Mouse (Mus musculus) lung, postnatal 14 days (tissue): ENCODE measurements at regions not wholly inside any gene's neighbourhood (a gene's known extent, or its start where the extent isn't known, plus 50 kb on each side); places are given as distances from the start of the nearest gene placed in this dataset.

Source experiments
- DNase-seq: peaks from one replicate; pipeline ENCODE4 v3.0.0; 2021

DNA sequence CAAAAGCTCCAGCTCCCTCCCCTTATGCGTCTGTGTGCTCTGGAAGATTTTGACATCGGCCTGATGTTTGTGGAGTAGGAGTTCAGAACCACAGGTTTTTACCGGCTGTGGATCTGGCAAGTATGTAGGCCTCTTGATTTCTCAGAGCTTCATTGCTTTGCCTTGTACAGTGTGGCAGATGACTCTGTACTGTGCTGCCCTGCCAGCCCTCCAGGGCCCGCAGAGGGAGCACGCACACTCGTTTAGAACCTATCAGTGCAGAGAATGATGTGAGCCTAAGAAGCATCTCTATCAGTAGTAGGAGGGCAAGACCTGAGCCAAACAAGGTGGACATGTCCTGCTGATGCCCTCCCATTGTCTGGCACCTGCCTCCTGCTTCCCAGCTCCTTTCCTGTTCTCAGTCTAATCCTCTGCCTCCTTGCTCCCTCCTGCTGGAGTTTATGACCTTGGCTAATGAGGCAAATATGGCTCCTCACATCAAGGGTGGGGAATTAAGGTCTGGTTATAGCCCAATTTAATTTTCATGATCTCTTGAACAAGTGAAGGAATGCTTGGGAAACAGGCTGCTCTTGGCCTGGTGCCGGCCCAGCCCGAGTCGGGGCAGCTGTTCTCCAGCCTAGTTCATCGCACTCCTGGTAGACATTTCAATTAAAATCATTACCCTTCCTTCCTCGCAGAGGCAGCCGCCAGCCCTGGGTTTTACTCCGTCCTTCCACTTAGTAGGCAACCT is 344.5 kb downstream of the Tmem38b start:
- DNase-seq, result no peak

DNA sequence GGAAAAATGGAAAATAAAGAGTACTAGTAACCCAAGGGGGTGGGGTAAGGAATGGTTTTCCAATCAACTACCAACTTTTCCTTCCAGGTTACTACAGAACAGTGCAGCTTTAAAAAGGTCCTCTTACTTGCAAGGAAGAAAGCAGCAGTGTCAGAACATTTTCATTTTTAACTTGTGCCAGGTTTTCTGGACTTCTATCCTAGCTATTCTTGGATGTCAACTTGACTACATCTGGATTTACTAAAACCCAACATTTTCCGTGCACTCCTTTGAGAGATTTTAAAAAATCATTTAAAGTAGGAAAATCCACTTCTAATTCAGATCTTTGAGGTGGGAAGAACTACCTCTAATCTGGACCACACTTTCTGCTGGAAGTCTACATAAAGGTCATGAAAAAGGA is 358.4 kb downstream of the Tmem38b start:
- DNase-seq, result no peak

- DNase-seq, result no peak
These were observed 369.9 kb downstream of the Tmem38b start for GRCm38 (mm10) chr4:54195734-54196133.

DNA sequence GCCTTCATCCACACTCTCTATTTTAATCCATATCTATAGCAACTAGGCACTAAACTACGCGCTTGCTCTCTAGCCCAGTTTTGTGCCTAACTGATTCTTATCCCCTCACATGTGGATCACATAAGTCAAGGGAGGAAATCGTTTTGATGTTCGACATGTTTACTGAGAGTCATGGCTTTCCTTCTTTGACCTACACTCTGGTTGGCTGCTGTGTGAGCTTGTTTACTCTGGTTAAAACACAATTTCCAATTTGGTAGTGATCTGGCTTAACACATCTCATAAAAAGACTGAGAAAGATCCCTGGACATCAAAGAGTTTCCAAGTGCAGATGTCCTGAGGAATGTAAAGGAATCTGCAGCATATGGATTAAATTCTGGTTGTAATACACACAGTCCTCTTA is 376.6 kb downstream of the Tmem38b start:
- DNase-seq, result no peak

DNA sequence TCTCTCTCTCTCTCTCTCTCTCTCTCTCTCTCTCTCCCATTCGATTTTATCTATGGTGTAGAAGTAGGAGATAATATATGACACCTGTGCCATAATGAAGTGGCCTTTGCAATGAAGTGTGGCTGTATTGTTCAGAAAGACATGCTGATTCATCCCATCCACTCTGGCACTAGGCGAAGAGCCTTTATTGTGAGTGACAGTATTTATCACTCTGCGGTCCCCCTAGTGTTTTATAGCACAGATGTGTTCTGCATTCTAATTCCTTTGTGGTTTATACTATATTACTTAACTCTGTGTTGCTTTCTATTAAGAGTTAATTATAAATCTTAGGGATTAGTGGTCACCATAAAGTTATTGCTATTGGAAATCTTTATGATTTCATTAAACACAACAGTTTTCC is 398.7 kb downstream of the Tmem38b start:
- no peak for DNase-seq
